Mouse (Mus musculus) liver, postnatal 0 days (tissue): ENCODE measurements around the gene Bad. TPM values are rescaled to one million over a fixed set of nuclear protein-coding genes. Genes with fewer than 3 reads are reported as not detected.

Experiments used
- ATAC-seq: fragments of 200-750 bp; cut with Nextera tagmentation; 2 replicates; pipeline ENCODE4 v1.8.0; 2017; ENCODE audit warnings: mild to moderate bottlenecking, moderate library complexity
- DNase-seq: peaks from one replicate; pipeline ENCODE4 v3.0.0-alpha.2; 2016
- H3K27ac ChIP-seq: fragments of 300-500 bp; sonication (generic); 2 replicates; pipeline ENCODE4 v1.5.1; 2014; ENCODE audit warnings: antibody characterized with exemption, moderate library complexity, mild to moderate bottlenecking, low read depth
- H3K27me3 ChIP-seq: fragments of 300-500 bp; sonication (generic); 2 replicates; pipeline ENCODE4 v1.6.1; 2014; ENCODE audit warnings: low read length, control low read depth, mixed read lengths; ENCODE audit not compliant: insufficient read depth
- H3K36me3 ChIP-seq: fragments of 300-500 bp; sonication (generic); replicated peaks from 2 replicates; pipeline ENCODE4 v1.6.1; 2014; ENCODE audit warnings: mild to moderate bottlenecking, control low read depth, low read length, moderate library complexity, mixed read lengths; ENCODE audit not compliant: insufficient read depth
- H3K4me1 ChIP-seq: fragments of 300-500 bp; sonication (generic); 2 replicates; pipeline ENCODE4 v1.6.1; 2014; ENCODE audit warnings: antibody characterized with exemption, mild to moderate bottlenecking, control low read depth; ENCODE audit not compliant: insufficient read depth
- H3K4me2 ChIP-seq: fragments of 300-500 bp; sonication (generic); 2 replicates; pipeline ENCODE4 v1.6.1; 2014; ENCODE audit warnings: low read depth, mild to moderate bottlenecking, low read length, moderate library complexity, mixed read lengths
- H3K4me3 ChIP-seq: fragments of 300-500 bp; sonication (generic); 2 replicates; pipeline ENCODE4 v1.5.1; 2014; ENCODE audit warnings: low read depth, low read length
- H3K9ac ChIP-seq: fragments of 300-500 bp; sonication (generic); replicated peaks from 2 replicates; pipeline ENCODE4 v1.6.1; 2014; ENCODE audit warnings: mild to moderate bottlenecking, moderate library complexity
- H3K9me3 ChIP-seq: fragments of 300-500 bp; sonication (generic); 2 replicates; pipeline ENCODE4 v1.6.1; 2016; ENCODE audit warnings: mild to moderate bottlenecking, control low read depth, low read length, mixed read lengths
- CTCF ChIP-seq: sonication (generic); IDR thresholded peaks from 2 replicates; pipeline ENCODE4 v1.5.1; 2016; ENCODE audit warnings: antibody characterized with exemption, low read depth
- EP300 ChIP-seq: IDR thresholded peaks from 2 replicates; pipeline ENCODE4 v1.6.1; 2016; ENCODE audit warnings: antibody characterized with exemption, low read depth, mild to moderate bottlenecking
- WGBS: fragments of 180-500 bp; shearing (Covaris S2); extraction: QIAGEN DNeasy Blood & Tissue Kit; methylation state at CpG from one replicate; pipeline ENCODE4 v1.1.7; 2014; ENCODE audit not compliant: insufficient replicate concordance; 5-methylcytosine and 5-hydroxymethylcytosine counted together
- microRNA-seq: library from miRNA; unstranded; fragments of <30 nt; microRNA quantifications from one replicate; pipeline ENCODE4, GENCODE M21; 2016
- polyA plus RNA-seq: library from polyadenylated mRNA; unstranded; fragments of >200 nt; fragmentation: Nextera tagmentation; extraction: Ambion mirVana; gene quantifications from 2 replicates; pipeline ENCODE4 v1.2.1, GENCODE M21; 2015

Bad gene
- polyA plus RNA-seq, 1 experiment from 2014 or later = 30.6 TPM

- ATAC-seq = no peak
- Histone ChIP-seq H3K4me1 (peaks cover 19% of the 10 kb centered on the region), H3K9me3 (no peaks in the 10 kb centered on the region), H3K27me3 (no peaks in the 10 kb centered on the region), H3K4me2 (no peak overlapping the region), H3K27ac (no peak overlapping the region), H3K36me3 (peaks cover 48% of the 10 kb centered on the region), H3K9ac (no peak overlapping the region), H3K4me3 (no peak overlapping the region)
- TF ChIP-seq CTCF (no peak), EP300 (no peak)
- WGBS = 88% methylated on average over 17 of the region's 19 CpGs
- DNase-seq = no peak
Measured at GRCm38 (mm10) chr19:6999360-7000063, 57.9 kb downstream of the Bad start.

Small RNAs within 50 kb of the gene (microRNA-seq; reads per million reads assigned to microRNA genes)
- gene Mir6990 = 2.0 reads per million

Other genes starting within 250 kb of the Bad start
- 4.2 and 5.2 TPM in 2 replicates for gene Rps6ka4, start 101.2 kb upstream of the Bad start, polyA plus RNA-seq
- 2.6 and 2.8 TPM in 2 replicates for gene Ccdc88b, start 83.7 kb upstream of the Bad start, polyA plus RNA-seq
- gene Trmt112, start 32.2 kb upstream of the Bad start, polyA plus RNA-seq = 67.1 and 68.6 TPM in 2 replicates
- 371 and 389 TPM in 2 replicates for gene Prdx5, start 31.8 kb upstream of the Bad start, polyA plus RNA-seq
- gene Esrra, start 20.0 kb upstream of the Bad start, polyA plus RNA-seq = 7.7 and 8.2 TPM in 2 replicates
- 0.81 TPM in 2 replicates for gene Catsperz, start 16.5 kb upstream of the Bad start, polyA plus RNA-seq
- gene Kcnk4, start 7.3 kb upstream of the Bad start, polyA plus RNA-seq = 0.06 and 0.09 TPM in 2 replicates
- 8.9 and 10.2 TPM in 2 replicates for gene Gpr137, start 619 bp downstream of the Bad start, polyA plus RNA-seq
- gene Ppp1r14b, start 33.1 kb downstream of the Bad start, polyA plus RNA-seq = 48.3 and 57.2 TPM in 2 replicates
- 3.5 and 3.6 TPM in 2 replicates for gene Plcb3, start 34.6 kb downstream of the Bad start, polyA plus RNA-seq
- 78.5 and 79.0 TPM in 2 replicates for gene Fkbp2, start 38.6 kb downstream of the Bad start, polyA plus RNA-seq
- gene Vegfb, start 45.8 kb downstream of the Bad start, polyA plus RNA-seq = 11.9 and 13.7 TPM in 2 replicates
- gene Dnajc4, start 50.7 kb downstream of the Bad start, polyA plus RNA-seq = 10.9 and 11.2 TPM in 2 replicates
- 11.6 and 14.5 TPM in 2 replicates for gene Nudt22, start 54.3 kb downstream of the Bad start, polyA plus RNA-seq
- 2.9 and 4.1 TPM in 2 replicates for gene Trpt1, start 54.3 kb downstream of the Bad start, polyA plus RNA-seq
- gene Fermt3, start 77.6 kb downstream of the Bad start, polyA plus RNA-seq = 60.5 and 70.2 TPM in 2 replicates
- gene Stip1, start 98.1 kb downstream of the Bad start, polyA plus RNA-seq = 47.2 and 51.4 TPM in 2 replicates
- gene Macrod1, start 114.9 kb downstream of the Bad start, polyA plus RNA-seq = 11.7 and 14.9 TPM in 2 replicates
- gene Flrt1, start 163.9 kb downstream of the Bad start, polyA plus RNA-seq = 0.12 and 0.21 TPM in 2 replicates